31 mouse cellular contexts compared by ENCODE assay signal in genomic region chr12:48960056-48960455, GRCm38 (mm10).
A peak's percentile ranks its signal among the peaks of the same experiment; 100 is the strongest.
DNase-seq lines count a peak whose midpoint lies in the region; ATAC-seq and TF ChIP-seq lines count a peak whose summit lies in the region.
"Had no signal": no experiment of that assay in that cellular context is flagged by ENCODE, and none has a peak within 500 bp of the region (broad histone marks: within the 10 kb centered on the region; RNA-seq: fewer than 3 reads in every experiment).

No protein-coding gene starts in this region.

- dilution Hi-C loops in CH12.LX (cut with MboI; ENCODE audit: extremely low pct_ligation_motif_present, extremely low pct_unique_long_range_greater_than_20kb, low sequenced_read_pairs), result no loop called here

- no peak for TF ChIP-seq CTCF in CH12.LX (conservative IDR thresholded peaks at IDR 0.05 in 1 of 2, IDR thresholded peaks at IDR 0.05 in 1 of 2; ENCODE audit: low read depth in 2 of 2, low read length in 2 of 2)

- H3K79me2 ChIP-seq in CH12.LX (replicated peaks; ENCODE audit: control insufficient read depth, extremely low read depth, insufficient read depth, poor library complexity, severe bottlenecking), result no peaks in the 10 kb centered on the region

- H3K36me3 ChIP-seq in hindbrain, embryonic 11.5 days (ENCODE audit: control insufficient read depth, insufficient read depth, low read length), result no peaks in the 10 kb centered on the region
- no peaks in the 10 kb centered on the region for H3K36me3 ChIP-seq in hindbrain, embryonic 10.5 days
- no peaks in the 10 kb centered on the region for H3K36me3 ChIP-seq in CH12.LX (replicated peaks in 1 of 2; ENCODE audit: control insufficient read depth in 1 of 2, insufficient read depth in 1 of 2, low read length in 1 of 2)
- H3K36me3 ChIP-seq in hindbrain, embryonic 15.5 days, result no peaks in the 10 kb centered on the region
- H3K36me3 ChIP-seq in midbrain, embryonic 15.5 days (replicated peaks), result no peaks in the 10 kb centered on the region
- H3K36me3 ChIP-seq in heart, embryonic 10.5 days, result no peaks in the 10 kb centered on the region
- H3K36me3 ChIP-seq: embryonic facial prominence, embryonic 12.5 days; G1E; heart, embryonic 13.5 days; intestine, embryonic 15.5 days; limb, embryonic 10.5 days; limb, embryonic 15.5 days had no signal

- H3K4me3 ChIP-seq in hindbrain, embryonic 11.5 days (ENCODE audit: low read depth, low read length), result no peak overlapping the region
- no peak overlapping the region for H3K4me3 ChIP-seq in hindbrain, embryonic 10.5 days
- no peak overlapping the region for H3K4me3 ChIP-seq in CH12.LX (replicated peaks in 1 of 3; ENCODE audit: low read depth in 2 of 3, low read length in 2 of 3, poor library complexity in 1 of 3)
- no peak overlapping the region for H3K4me3 ChIP-seq in hindbrain, embryonic 15.5 days
- no peak overlapping the region for H3K4me3 ChIP-seq in midbrain, embryonic 15.5 days
- H3K4me3 ChIP-seq in heart, embryonic 10.5 days, result no peak overlapping the region
- H3K4me3 ChIP-seq: embryonic facial prominence, embryonic 12.5 days; gastrocnemius, adult 2 months; heart, adult 2 months; heart, embryonic 13.5 days; intestine, embryonic 15.5 days; limb, embryonic 10.5 days; limb, embryonic 15.5 days had no signal

- H3K9me3 ChIP-seq in hindbrain, embryonic 11.5 days (ENCODE audit: control insufficient read depth, low read length), result no peaks in the 10 kb centered on the region
- no peaks in the 10 kb centered on the region for H3K9me3 ChIP-seq in hindbrain, embryonic 10.5 days
- no peaks in the 10 kb centered on the region for H3K9me3 ChIP-seq in CH12.LX (replicated peaks; ENCODE audit: low read length)
- H3K9me3 ChIP-seq in hindbrain, embryonic 15.5 days, result no peaks in the 10 kb centered on the region
- H3K9me3 ChIP-seq in midbrain, embryonic 15.5 days, result no peaks in the 10 kb centered on the region
- H3K9me3 ChIP-seq in heart, embryonic 10.5 days, result no peaks in the 10 kb centered on the region
- H3K9me3 ChIP-seq: embryonic facial prominence, embryonic 12.5 days; G1E; heart, embryonic 13.5 days; intestine, embryonic 15.5 days; limb, embryonic 10.5 days; limb, embryonic 15.5 days had no signal

- no peaks in the 10 kb centered on the region for H3K4me1 ChIP-seq in hindbrain, embryonic 11.5 days (replicated peaks; ENCODE audit: control insufficient read depth, insufficient read depth, low read length)
- no peaks in the 10 kb centered on the region for H3K4me1 ChIP-seq in hindbrain, embryonic 10.5 days (replicated peaks)
- no peaks in the 10 kb centered on the region for H3K4me1 ChIP-seq in CH12.LX (ENCODE audit: control insufficient read depth in 1 of 2, insufficient read depth in 2 of 2)
- peaks cover 12% of the 10 kb centered on the region for H3K4me1 ChIP-seq in hindbrain, embryonic 15.5 days (replicated peaks)
- peaks cover 12% of the 10 kb centered on the region for H3K4me1 ChIP-seq in midbrain, embryonic 15.5 days
- H3K4me1 ChIP-seq in heart, embryonic 10.5 days, result no peaks in the 10 kb centered on the region
- H3K4me1 ChIP-seq: embryonic facial prominence, embryonic 12.5 days; heart, embryonic 13.5 days; intestine, embryonic 15.5 days; limb, embryonic 10.5 days; limb, embryonic 15.5 days had no signal

- no peak for ATAC-seq in hindbrain, embryonic 11.5 days (ENCODE audit: low FRiP score)
- ATAC-seq in hindbrain, embryonic 15.5 days (ENCODE audit: low FRiP score, low read depth), result no peak
- ATAC-seq in midbrain, embryonic 15.5 days (replicated peaks), result peak; percentile 49; the same call in 1 of the 2 replicates
- ATAC-seq: intestine, embryonic 15.5 days had no signal

- in situ Hi-C loops in CH12.LX (cut with MboI; ENCODE audit: low pct_ligation_motif_present, low pct_unique_long_range_greater_than_20kb, low sequenced_read_pairs), result no loop called here

- TF ChIP-seq EP300 in CH12.LX (IDR thresholded peaks at IDR 0.05; ENCODE audit: low read length), result no peak

- no peak for DNase-seq in hindbrain, embryonic 11.5 days (ENCODE audit: low spot score)
- DNase-seq in hindbrain, embryonic 10.5 days (ENCODE audit: low spot score), result no peak
- DNase-seq in CH12.LX (ENCODE audit: extremely low read depth), result no peak
- DNase-seq in frontal cortex, postnatal 10 days (ENCODE audit: low spot score in 2 of 2), result no peak
- DNase-seq in heart, embryonic 10.5 days (ENCODE audit: low spot score), result no peak
- DNase-seq in heart, adult 11 months, result no peak
- DNase-seq: adrenal gland, postnatal 10 days; cerebellum, adult 11-12 months; cerebellum, adult 9-11 months; gastrocnemius, adult 2 months; gastrocnemius, postnatal 36 days; heart, adult 2 months; heart, postnatal 10 days; kidney, adult 8-10 months; layer of hippocampus, postnatal 36 days; lung, adult 2 months; lung, postnatal 14 days; right cerebral cortex, adult 18-20 months; spleen, adult 18-20 months; thymus, adult 18-20 months; thymus, postnatal 36 days had no signal

- H3K4me2 ChIP-seq in hindbrain, embryonic 11.5 days (replicated peaks; ENCODE audit: low read depth, low read length), result no peak overlapping the region
- H3K4me2 ChIP-seq in CH12.LX (ENCODE audit: insufficient read depth, low read depth, poor library complexity, severe bottlenecking), result no peak overlapping the region
- H3K4me2 ChIP-seq in hindbrain, embryonic 15.5 days, result no peak overlapping the region
- H3K4me2 ChIP-seq in midbrain, embryonic 15.5 days, result no peak overlapping the region
- H3K4me2 ChIP-seq: embryonic facial prominence, embryonic 12.5 days; heart, embryonic 13.5 days; intestine, embryonic 15.5 days; limb, embryonic 15.5 days had no signal

- no peak overlapping the region for H3K9ac ChIP-seq in hindbrain, embryonic 11.5 days (ENCODE audit: low read depth, low read length)
- no peak overlapping the region for H3K9ac ChIP-seq in CH12.LX (ENCODE audit: insufficient read depth, low read depth)
- no peak overlapping the region for H3K9ac ChIP-seq in hindbrain, embryonic 15.5 days
- H3K9ac ChIP-seq in midbrain, embryonic 15.5 days, result no peak overlapping the region
- H3K9ac ChIP-seq: embryonic facial prominence, embryonic 12.5 days; heart, embryonic 13.5 days; intestine, embryonic 15.5 days; limb, embryonic 15.5 days; liver, embryonic 14.5 days had no signal

- no peaks in the 10 kb centered on the region for H3K27me3 ChIP-seq in hindbrain, embryonic 11.5 days (ENCODE audit: control insufficient read depth, insufficient read depth, low read length)
- H3K27me3 ChIP-seq in hindbrain, embryonic 10.5 days (ENCODE audit: insufficient read depth, poor library complexity, severe bottlenecking), result no peaks in the 10 kb centered on the region
- H3K27me3 ChIP-seq in CH12.LX (replicated peaks), result no peaks in the 10 kb centered on the region
- no peaks in the 10 kb centered on the region for H3K27me3 ChIP-seq in hindbrain, embryonic 15.5 days
- no peaks in the 10 kb centered on the region for H3K27me3 ChIP-seq in midbrain, embryonic 15.5 days (replicated peaks)
- no peaks in the 10 kb centered on the region for H3K27me3 ChIP-seq in heart, embryonic 10.5 days (ENCODE audit: insufficient read depth, poor library complexity, severe bottlenecking)
- H3K27me3 ChIP-seq: embryonic facial prominence, embryonic 12.5 days; heart, embryonic 13.5 days; intestine, embryonic 15.5 days; limb, embryonic 15.5 days had no signal

- H3K27ac ChIP-seq in hindbrain, embryonic 11.5 days (ENCODE audit: low read depth, low read length), result peak overlapping the region; percentile 65
- no peak overlapping the region for H3K27ac ChIP-seq in hindbrain, embryonic 10.5 days
- H3K27ac ChIP-seq in CH12.LX (ENCODE audit: insufficient read depth, low read depth), result no peak overlapping the region
- peak overlapping the region; percentile 65; the same call in 1 of the 2 replicates for H3K27ac ChIP-seq in hindbrain, embryonic 15.5 days (replicated peaks)
- peak overlapping the region; percentile 72 for H3K27ac ChIP-seq in midbrain, embryonic 15.5 days
- no peak overlapping the region for H3K27ac ChIP-seq in heart, embryonic 10.5 days
- H3K27ac ChIP-seq: embryonic facial prominence, embryonic 12.5 days; gastrocnemius, adult 2 months; heart, adult 2 months; heart, embryonic 13.5 days; intestine, embryonic 15.5 days; kidney, postnatal 0 days; limb, embryonic 10.5 days; limb, embryonic 15.5 days; liver, embryonic 14.5 days had no signal

- TF ChIP-seq RAD21 in CH12.LX (IDR thresholded peaks at IDR 0.05; ENCODE audit: low read depth, low read length), result no peak

- WGBS in hindbrain, embryonic 11.5 days, result 68% methylated on average over 4 of the region's 4 CpGs
- WGBS in hindbrain, embryonic 10.5 days, result 79% methylated on average over 4 of the region's 4 CpGs
- WGBS in hindbrain, embryonic 15.5 days, result 54% methylated on average over 4 of the region's 4 CpGs
- 48% methylated on average over 4 of the region's 4 CpGs for WGBS in midbrain, embryonic 15.5 days
- 78% methylated on average over 4 of the region's 4 CpGs for WGBS in heart, embryonic 10.5 days

- no peak for TF ChIP-seq POLR2A in CH12.LX (IDR thresholded peaks at IDR 0.05; ENCODE audit: low read depth, low read length)

TF ChIP-seq in CH12.LX, 34 proteins besides CTCF, POLR2A, EP300 and RAD21:
- no peak for TF ChIP-seq MAX (IDR thresholded peaks at IDR 0.05; ENCODE audit: low read length)
- no peak for TF ChIP-seq MAFK (IDR thresholded peaks at IDR 0.05; ENCODE audit: insufficient replicate concordance, low read length)
- TF ChIP-seq E2F4 (IDR thresholded peaks at IDR 0.05; ENCODE audit: insufficient replicate concordance, low read depth, low read length), result no peak
- no peak for TF ChIP-seq SIN3A (IDR thresholded peaks at IDR 0.05; ENCODE audit: low read length)
- no peak for TF ChIP-seq GABPA (IDR thresholded peaks at IDR 0.05; ENCODE audit: insufficient replicate concordance, low read depth, low read length)
- TF ChIP-seq ZNF384 (IDR thresholded peaks at IDR 0.05; ENCODE audit: low read depth, low read length), result peak; percentile 26; the same call in 1 of the 2 replicates
- TF ChIP-seq ELF1 (IDR thresholded peaks at IDR 0.05; ENCODE audit: low read depth, low read length), result no peak
- no peak for TF ChIP-seq ZC3H11A (IDR thresholded peaks at IDR 0.05; ENCODE audit: low read depth, low read length)

Comparison
In these comparisons a context has a peak if more than half of its experiments do, and no peak if none do; other contexts are left out.
1. H3K27ac ChIP-seq: peak in hindbrain, embryonic 11.5 days (single experiment), hindbrain, embryonic 15.5 days (single experiment) and midbrain, embryonic 15.5 days (single experiment); none in hindbrain, embryonic 10.5 days (single experiment), CH12.LX (single experiment) and heart, embryonic 10.5 days (single experiment).